ENCODE assay signal across 12 mouse cellular contexts in genomic region chr16:9285921-9286320, GRCm38 (mm10).
"Had no signal": no experiment of that assay in that cellular context is flagged by ENCODE, and none has a peak within 500 bp of the region (broad histone marks: within the 10 kb centered on the region; RNA-seq: fewer than 3 reads in every experiment).

No protein-coding gene starts in this region.

- DNase-seq: retina, postnatal 1 day; right cerebral cortex, adult 18-20 months; right cerebral cortex, postnatal 14 days; right cerebral cortex, postnatal 25 days; right cerebral cortex, postnatal 4 days; spleen, adult 18-20 months; thymus, adult 18-20 months; thymus, adult 2 months; thymus, postnatal 14 days; thymus, postnatal 25 days; thymus, postnatal 36 days; thymus, postnatal 4 days had no signal
